Mouse (Mus musculus): Measurements from ENCODE around the gene Adamtsl5.

Adamtsl5 gene

GRCm38 (mm10) chr10:80315315-80315714 lies 32.9 kb downstream of the Adamtsl5 start:
- no peak for DNase-seq

GRCm38 (mm10) chr10:80314494-80315001 lies 33.7 kb downstream of the Adamtsl5 start:
- DNase-seq = no peak

GRCm38 (mm10) chr10:80313627-80314201 lies 34.5 kb downstream of the Adamtsl5 start:
- no peak for DNase-seq

GRCm38 (mm10) chr10:80312586-80313504 lies 35.4 kb downstream of the Adamtsl5 start:
- DNase-seq = no peak

GRCm38 (mm10) chr10:80311560-80311959 lies 36.7 kb downstream of the Adamtsl5 start:
- no peak for DNase-seq

GRCm38 (mm10) chr10:80304862-80305261 lies 43.4 kb downstream of the Adamtsl5 start:
- no peak for DNase-seq

- no peak for DNase-seq
Observed at GRCm38 (mm10) chr10:80304458-80304857, 43.8 kb downstream of the Adamtsl5 start.

- DNase-seq = no peak
Observed at GRCm38 (mm10) chr10:80302471-80302881, 45.7 kb downstream of the Adamtsl5 start.

GRCm38 (mm10) chr10:80302082-80302355 lies 46.2 kb downstream of the Adamtsl5 start:
- DNase-seq = no peak

- DNase-seq = no peak
Observed at GRCm38 (mm10) chr10:80301256-80302081, 46.7 kb downstream of the Adamtsl5 start.

GRCm38 (mm10) chr10:80300672-80301181 lies 47.5 kb downstream of the Adamtsl5 start:
- no peak for DNase-seq

GRCm38 (mm10) chr10:80299824-80300223 lies 48.4 kb downstream of the Adamtsl5 start:
- no peak for DNase-seq

- no peak for DNase-seq
Observed at GRCm38 (mm10) chr10:80299301-80299700, 48.9 kb downstream of the Adamtsl5 start.

GRCm38 (mm10) chr10:80298571-80299281 lies 49.5 kb downstream of the Adamtsl5 start:
- peak; percentile 93 for DNase-seq

GRCm38 (mm10) chr10:80297526-80298133 lies 50.6 kb downstream of the Adamtsl5 start:
- no peak for DNase-seq

GRCm38 (mm10) chr10:80296824-80297223 lies 51.4 kb downstream of the Adamtsl5 start:
- DNase-seq = no peak

- DNase-seq = peak; percentile 81
Observed at GRCm38 (mm10) chr10:80295618-80296425, 52.4 kb downstream of the Adamtsl5 start, which contains the start of gene Apc2. Gene Apc2, plus strand, starts transcription at chr10:80295977.

- DNase-seq = no peak
Observed at GRCm38 (mm10) chr10:80294788-80295303, 53.4 kb downstream of the Adamtsl5 start.

GRCm38 (mm10) chr10:80294311-80294710 lies 53.9 kb downstream of the Adamtsl5 start:
- no peak for DNase-seq

- DNase-seq = peak; percentile 15
Observed at GRCm38 (mm10) chr10:80293325-80293724, 54.9 kb downstream of the Adamtsl5 start.
